Mouse (Mus musculus): ENCODE measurements around the gene Flad1.

Gene Flad1

GRCm38 (mm10) chr3:89395419-89395805, 16.3 kb downstream of the Flad1 start:
- DNase-seq: no peak

- DNase-seq: peak; percentile 57
Observed at GRCm38 (mm10) chr3:89394894-89395256, 16.8 kb downstream of the Flad1 start.

GRCm38 (mm10) chr3:89394006-89394893, 17.4 kb downstream of the Flad1 start, which contains the start of gene Zbtb7b:
Zbtb7b (minus strand) TSS chr3:89394776.
- DNase-seq: peak; percentile 53

GRCm38 (mm10) chr3:89393605-89394004, 18.1 kb downstream of the Flad1 start:
- peak; percentile 84 for DNase-seq

- no peak for DNase-seq
Observed at GRCm38 (mm10) chr3:89392871-89393311, 18.8 kb downstream of the Flad1 start.

- no peak for DNase-seq
Observed at GRCm38 (mm10) chr3:89391663-89392511, 19.8 kb downstream of the Flad1 start.

GRCm38 (mm10) chr3:89390699-89391662, 20.7 kb downstream of the Flad1 start:
- no peak for DNase-seq

- DNase-seq: no peak
Observed at GRCm38 (mm10) chr3:89390111-89390515, 21.6 kb downstream of the Flad1 start.

GRCm38 (mm10) chr3:89388901-89389740, 22.5 kb downstream of the Flad1 start:
- no peak for DNase-seq

GRCm38 (mm10) chr3:89388134-89388881, 23.4 kb downstream of the Flad1 start:
- peak; percentile 70 for DNase-seq

- DNase-seq: no peak
Observed at GRCm38 (mm10) chr3:89387632-89388031, 24.0 kb downstream of the Flad1 start.

- DNase-seq: no peak
Observed at GRCm38 (mm10) chr3:89386438-89387420, 24.9 kb downstream of the Flad1 start.

GRCm38 (mm10) chr3:89385451-89385850, 26.2 kb downstream of the Flad1 start:
- DNase-seq: no peak

- no peak for DNase-seq
Observed at GRCm38 (mm10) chr3:89384331-89385076, 27.2 kb downstream of the Flad1 start.

GRCm38 (mm10) chr3:89383651-89384255, 27.9 kb downstream of the Flad1 start:
- DNase-seq: no peak

- DNase-seq: no peak
Observed at GRCm38 (mm10) chr3:89382950-89383349, 28.7 kb downstream of the Flad1 start.

- no peak for DNase-seq
Observed at GRCm38 (mm10) chr3:89382033-89382882, 29.4 kb downstream of the Flad1 start.
